Mouse (Mus musculus) kidney, adult 2 months (tissue): ENCODE results near the gene Nell1. TPM values are rescaled to one million over a fixed set of nuclear protein-coding genes. Genes with fewer than 3 reads are reported as not detected.

Experiments used
- DNase-seq: peaks from one replicate; pipeline ENCODE4 v3.0.0; 2021
- H3K27ac ChIP-seq: fragments of 200-500 bp; 2 replicates; pipeline ENCODE4 v1.5.1; 2012; ENCODE audit warnings: low read depth, low read length, control low read depth, inconsistent platforms; ENCODE audit not compliant: insufficient read depth
- H3K27me3 ChIP-seq: fragments of 200-500 bp; replicated peaks from 2 replicates; pipeline ENCODE4 v1.6.1; 2012; ENCODE audit warnings: mild to moderate bottlenecking, moderate library complexity, low read length, inconsistent platforms; ENCODE audit not compliant: control insufficient read depth, insufficient read depth
- H3K36me3 ChIP-seq: fragments of 200-500 bp; 2 replicates; pipeline ENCODE4 v1.6.1; 2012; ENCODE audit warnings: mild to moderate bottlenecking, moderate library complexity, low read length, inconsistent platforms; ENCODE audit not compliant: control insufficient read depth, insufficient read depth
- H3K4me1 ChIP-seq: fragments of 200-500 bp; 2 replicates; pipeline ENCODE4 v1.6.1; 2011; ENCODE audit warnings: low read length; ENCODE audit not compliant: control insufficient read depth, insufficient read depth
- H3K4me3 ChIP-seq: fragments of 200-500 bp; 2 replicates; pipeline ENCODE4 v1.5.1; 2011; ENCODE audit warnings: mild to moderate bottlenecking, low read depth, low read length, control low read depth; ENCODE audit not compliant: insufficient read depth
- CTCF ChIP-seq: fragments of 200-500 bp; conservative IDR thresholded peaks from 2 replicates; pipeline ENCODE4 v1.5.1; 2011; ENCODE audit warnings: low read depth, mild to moderate bottlenecking, control low read depth, low read length, moderate library complexity, mixed read lengths; ENCODE audit not compliant: insufficient read depth, insufficient read length
- POLR2A ChIP-seq: fragments of 200-500 bp; IDR thresholded peaks from one replicate; pipeline ENCODE4 v1.6.1; 2011; ENCODE audit warnings: low read depth, low read length, control low read depth
- WGBS: fragments of 180-500 bp; shearing (Covaris S2); methylation state at CpG from one replicate; pipeline ENCODE4 v1.1.7; 2018; 5-methylcytosine and 5-hydroxymethylcytosine counted together
- polyA plus RNA-seq: library from polyadenylated mRNA; depleted of rRNA; stranded (reverse); fragments of >200 nt; gene quantifications from 2 replicates; pipeline ENCODE4 v1.2.3, GENCODE M21; 2012

Gene Nell1
- polyA plus RNA-seq, 1 experiment = not detected

DNA sequence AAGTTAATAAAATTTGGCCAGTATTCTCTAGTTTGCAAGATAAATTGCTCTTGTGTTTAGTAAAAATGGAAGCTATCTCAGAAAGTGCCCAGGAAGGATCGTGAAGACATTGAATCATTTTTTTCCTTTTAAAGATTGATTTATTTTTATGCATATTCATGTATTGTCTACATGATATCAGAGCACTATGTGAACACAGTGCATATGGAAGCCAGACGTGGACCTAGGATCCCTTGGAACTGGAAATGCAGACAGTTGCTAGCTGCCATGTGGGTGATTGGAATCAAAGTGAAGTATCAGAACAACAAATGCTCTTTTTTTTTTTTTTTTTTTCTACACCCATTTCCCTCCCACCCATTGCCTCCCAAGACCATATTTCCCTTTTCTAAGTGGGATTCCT, 79.0 kb downstream of the Nell1 start:
- H3K27ac ChIP-seq = no peak overlapping the region
- no peak for TF ChIP-seq CTCF
- TF ChIP-seq POLR2A = no peak
- H3K4me3 ChIP-seq = no peak overlapping the region
- no peaks in the 10 kb centered on the region for H3K27me3 ChIP-seq
- WGBS = 83% methylated on average over 2 of the region's 2 CpGs
- DNase-seq = no peak
- no peaks in the 10 kb centered on the region for H3K4me1 ChIP-seq
- H3K36me3 ChIP-seq = no peaks in the 10 kb centered on the region

DNA sequence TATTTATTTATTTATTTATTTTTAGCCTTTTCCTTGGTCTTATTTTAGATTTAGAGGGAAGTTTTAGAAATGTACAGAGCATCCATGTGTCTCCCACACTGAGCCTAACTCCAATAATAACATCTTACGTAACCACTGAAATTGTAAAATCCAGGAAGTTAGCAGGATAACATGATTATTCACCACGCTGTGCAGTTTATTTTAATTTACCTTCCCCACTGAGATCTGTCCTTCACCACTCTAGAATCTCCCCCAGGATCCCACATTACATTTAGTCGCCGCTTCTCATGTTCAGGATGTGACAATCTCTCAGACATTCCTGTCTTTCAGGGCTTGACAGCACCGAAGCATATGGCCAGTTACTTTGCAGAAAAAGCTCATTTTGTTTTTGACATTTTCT, 119.8 kb downstream of the Nell1 start:
- Histone ChIP-seq H3K4me3 (no peak overlapping the region), H3K4me1 (no peaks in the 10 kb centered on the region), H3K36me3 (no peaks in the 10 kb centered on the region), H3K27ac (no peak overlapping the region), H3K27me3 (no peaks in the 10 kb centered on the region)
- DNase-seq = no peak
- 86% methylated on average over 5 of the region's 5 CpGs for WGBS
- no peak for TF ChIP-seq CTCF
- no peak for TF ChIP-seq POLR2A

GRCm38 (mm10) chr7:50105612-50106321, 131.1 kb downstream of the Nell1 start:
- H3K4me1 ChIP-seq = no peaks in the 10 kb centered on the region
- no peak overlapping the region for H3K27ac ChIP-seq
- DNase-seq = peak; percentile 20
- H3K36me3 ChIP-seq = no peaks in the 10 kb centered on the region
- H3K27me3 ChIP-seq = no peaks in the 10 kb centered on the region
- no peak overlapping the region for H3K4me3 ChIP-seq
- TF ChIP-seq POLR2A = no peak
- no peak for TF ChIP-seq CTCF
- WGBS = 14% methylated on average over 8 of the region's 8 CpGs

GRCm38 (mm10) chr7:50107261-50107660, 132.6 kb downstream of the Nell1 start:
- WGBS = 74% methylated on average over 2 of the region's 2 CpGs
- no peak overlapping the region for H3K27ac ChIP-seq

GRCm38 (mm10) chr7:50118348-50118747, 143.7 kb downstream of the Nell1 start:
- Histone ChIP-seq H3K4me1 (no peaks in the 10 kb centered on the region), H3K36me3 (no peaks in the 10 kb centered on the region), H3K27me3 (no peaks in the 10 kb centered on the region), H3K4me3 (no peak overlapping the region), H3K27ac (no peak overlapping the region)
- DNase-seq = no peak
- 88% methylated on average over 5 of the region's 5 CpGs for WGBS
- no peak for TF ChIP-seq POLR2A
- TF ChIP-seq CTCF = no peak

More at GRCm38 (mm10) chr7:50107261-50107660, 132.6 kb downstream of the Nell1 start:
- Histone ChIP-seq H3K27me3 (no peaks in the 10 kb centered on the region), H3K36me3 (no peaks in the 10 kb centered on the region), H3K4me1 (no peaks in the 10 kb centered on the region), H3K4me3 (no peak overlapping the region)
- TF ChIP-seq POLR2A = no peak
- TF ChIP-seq CTCF = no peak
- no peak for DNase-seq

DNA sequence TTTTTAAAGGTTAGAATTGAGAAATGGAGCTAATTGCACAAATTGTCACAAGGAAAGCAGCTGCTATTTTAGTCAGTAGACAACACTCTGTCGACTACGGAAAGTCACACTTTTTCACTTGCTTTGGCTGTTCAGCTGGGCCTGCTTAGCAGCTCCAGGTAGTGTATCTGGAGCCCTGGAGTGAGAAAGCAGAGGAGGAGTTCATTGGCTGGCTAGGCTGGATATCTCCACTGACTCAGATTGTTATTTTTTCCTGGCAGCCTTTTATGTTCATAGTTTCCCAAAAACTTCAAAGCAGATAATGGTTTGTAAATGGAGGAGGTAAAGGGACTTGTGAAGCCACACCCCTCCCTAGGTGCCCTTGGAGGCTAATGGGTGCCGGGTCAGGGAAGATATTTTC, 163.0 kb downstream of the Nell1 start:
- DNase-seq = no peak

GRCm38 (mm10) chr7:50149326-50149725, 174.7 kb downstream of the Nell1 start:
- H3K27me3 ChIP-seq = no peaks in the 10 kb centered on the region
- H3K4me1 ChIP-seq = no peaks in the 10 kb centered on the region
- H3K27ac ChIP-seq = no peak overlapping the region
- 87% methylated on average over 7 of the region's 7 CpGs for WGBS
- H3K36me3 ChIP-seq = no peaks in the 10 kb centered on the region
- DNase-seq = no peak
- no peak overlapping the region for H3K4me3 ChIP-seq
- TF ChIP-seq CTCF = no peak
- no peak for TF ChIP-seq POLR2A

More for the DNA sequence above, 163.0 kb downstream of the Nell1 start:
- 81% methylated on average over 3 of the region's 3 CpGs for WGBS
- no peak overlapping the region for H3K4me3 ChIP-seq
- no peaks in the 10 kb centered on the region for H3K27me3 ChIP-seq
- no peak for TF ChIP-seq CTCF
- TF ChIP-seq POLR2A = no peak
- no peaks in the 10 kb centered on the region for H3K36me3 ChIP-seq
- H3K4me1 ChIP-seq = no peaks in the 10 kb centered on the region
- no peak overlapping the region for H3K27ac ChIP-seq
